Mouse (Mus musculus) MEL (cell line): ENCODE measurements at regions not wholly inside any gene's neighbourhood (a gene's known extent, or its start where the extent isn't known, plus 50 kb on each side); places are given as distances from the start of the nearest gene placed in this dataset.

Experiments used
- DNase-seq: peaks from one replicate; pipeline ENCODE4 v3.0.0; 2011; ENCODE audit warnings: low read depth, low spot score
- H3K27ac ChIP-seq: 2 replicates; pipeline ENCODE4 v1.5.1; 2012; ENCODE audit warnings: low read depth, mild to moderate bottlenecking, control low read depth, low read length, moderate library complexity; ENCODE audit not compliant: control insufficient read depth
- H3K27me3 ChIP-seq, 2 experiments: fragments of 150-350 bp in 1 of 2; sonication (generic) in 1 of 2; 2 replicates each; pipeline ENCODE4 v1.6.1; 2012; ENCODE audit warnings: low read length in 2 of 2, mild to moderate bottlenecking in 2 of 2, improper control_type of control experiment in 1 of 2, moderate library complexity in 1 of 2; ENCODE audit not compliant: insufficient read depth in 2 of 2, control insufficient read depth in 1 of 2
- H3K36me3 ChIP-seq, 2 experiments: 2 replicates each; pipeline ENCODE4 v1.6.1; 2012 to 2014; ENCODE audit warnings: low read length in 2 of 2, improper control_type of control experiment in 1 of 2, inconsistent platforms in 1 of 2, mild to moderate bottlenecking in 1 of 2; ENCODE audit not compliant: insufficient read depth in 2 of 2, control insufficient read depth in 1 of 2
- H3K4me1 ChIP-seq, 2 experiments: fragments of 150-350 bp in 1 of 2; sonication (generic) in 1 of 2; 2 replicates each; pipeline ENCODE4 v1.6.1; 2012; ENCODE audit warnings: low read length in 2 of 2, improper control_type of control experiment in 1 of 2, mild to moderate bottlenecking in 1 of 2; ENCODE audit not compliant: insufficient read depth in 2 of 2, control insufficient read depth in 1 of 2
- H3K4me3 ChIP-seq, 2 experiments: fragments of 150-350 bp in 1 of 2; sonication (generic) in 1 of 2; 2 replicates each; pipeline ENCODE4 v1.5.1; 2012; ENCODE audit warnings: low read depth in 2 of 2, low read length in 2 of 2, mild to moderate bottlenecking in 2 of 2, moderate library complexity in 2 of 2, control low read depth in 1 of 2, improper control_type of control experiment in 1 of 2; ENCODE audit not compliant: control insufficient read depth in 1 of 2, insufficient read depth in 1 of 2
- H3K79me2 ChIP-seq: 2 replicates; pipeline ENCODE4 v1.6.1; 2012; ENCODE audit warnings: mild to moderate bottlenecking, low read length, moderate library complexity; ENCODE audit not compliant: control insufficient read depth, poor library complexity, insufficient read depth
- H3K9ac ChIP-seq: 2 replicates; pipeline ENCODE4 v1.6.1; 2012; ENCODE audit warnings: low read depth, mild to moderate bottlenecking, control low read depth, low read length, moderate library complexity; ENCODE audit not compliant: control insufficient read depth, poor library complexity, severe bottlenecking
- H3K9me3 ChIP-seq: fragments of 150-350 bp; sonication (generic); replicated peaks from 2 replicates; pipeline ENCODE4 v1.6.1; 2012; ENCODE audit warnings: mild to moderate bottlenecking, low read length, improper control_type of control experiment, moderate library complexity; ENCODE audit not compliant: insufficient read depth
- BHLHE40 ChIP-seq: IDR thresholded peaks from 2 replicates; pipeline ENCODE4 v1.6.1; 2012; ENCODE audit warnings: low read depth, mild to moderate bottlenecking, inconsistent platforms, low read length, improper control_type of control experiment, borderline replicate concordance
- CHD1 ChIP-seq: IDR thresholded peaks from 2 replicates; pipeline ENCODE4 v1.6.1; 2012; ENCODE audit warnings: low read depth, mild to moderate bottlenecking, inconsistent platforms, low read length, improper control_type of control experiment
- E2F4 ChIP-seq: IDR thresholded peaks from 2 replicates; pipeline ENCODE4 v1.6.1; 2011; ENCODE audit warnings: low read depth, low read length, improper control_type of control experiment, borderline replicate concordance
- EP300 ChIP-seq, 2 experiments: IDR thresholded peaks; 2 replicates each; pipeline ENCODE4 v1.6.1; 2011; ENCODE audit warnings: improper control_type of control experiment in 2 of 2, low read length in 2 of 2, low read depth in 1 of 2, mild to moderate bottlenecking in 1 of 2
- ETS1 ChIP-seq: IDR thresholded peaks from 2 replicates; pipeline ENCODE4 v1.6.1; 2012; ENCODE audit warnings: low read depth, mild to moderate bottlenecking, inconsistent platforms, low read length, improper control_type of control experiment, moderate library complexity
- GATA1 ChIP-seq: IDR thresholded peaks from 2 replicates; pipeline ENCODE4 v1.6.1; 2011; ENCODE audit warnings: low read depth, low read length, improper control_type of control experiment
- HCFC1 ChIP-seq: IDR thresholded peaks from 2 replicates; pipeline ENCODE4 v1.6.1; 2012; ENCODE audit warnings: low read depth, mild to moderate bottlenecking, inconsistent platforms, low read length, improper control_type of control experiment, moderate library complexity
- JUND ChIP-seq: IDR thresholded peaks from 2 replicates; pipeline ENCODE4 v1.6.1; 2011; ENCODE audit warnings: low read depth, mild to moderate bottlenecking, improper control_type of control experiment, low read length
- MEF2A ChIP-seq: IDR thresholded peaks from 2 replicates; pipeline ENCODE4 v1.6.1; 2014; ENCODE audit warnings: low read depth, mild to moderate bottlenecking, inconsistent platforms, low read length, improper control_type of control experiment; ENCODE audit not compliant: poor library complexity, insufficient replicate concordance, severe bottlenecking; ENCODE audit errors: extremely low read depth
- MXI1 ChIP-seq: IDR thresholded peaks from 2 replicates; pipeline ENCODE4 v1.6.1; 2011; ENCODE audit warnings: mild to moderate bottlenecking, low read depth, low read length, improper control_type of control experiment
- NELFE ChIP-seq: IDR thresholded peaks from 2 replicates; pipeline ENCODE4 v1.6.1; 2011; ENCODE audit warnings: low read depth, low read length, improper control_type of control experiment
- NRF1 ChIP-seq: IDR thresholded peaks from 2 replicates; pipeline ENCODE4 v1.6.1; 2014; ENCODE audit warnings: low read depth, mild to moderate bottlenecking, inconsistent platforms, low read length, improper control_type of control experiment, moderate library complexity; ENCODE audit not compliant: poor library complexity, insufficient read depth, severe bottlenecking
- POLR2AphosphoS5 ChIP-seq: IDR thresholded peaks from 2 replicates; pipeline ENCODE4 v1.6.1; 2012; ENCODE audit warnings: low read depth, borderline replicate concordance, mild to moderate bottlenecking, inconsistent platforms, low read length, moderate library complexity, mixed read lengths
- RCOR1 ChIP-seq: IDR thresholded peaks from 2 replicates; pipeline ENCODE4 v1.6.1; 2012; ENCODE audit warnings: low read depth, mild to moderate bottlenecking, inconsistent platforms, low read length, improper control_type of control experiment
- SIN3A ChIP-seq: IDR thresholded peaks from 2 replicates; pipeline ENCODE4 v1.6.1; 2012; ENCODE audit warnings: low read length, improper control_type of control experiment, inconsistent platforms
- TBP ChIP-seq: IDR thresholded peaks from 2 replicates; pipeline ENCODE4 v1.8.0; 2011; ENCODE audit warnings: low read depth, low read length, improper control_type of control experiment
- TCF12 ChIP-seq: IDR thresholded peaks from 2 replicates; pipeline ENCODE4 v1.6.1; 2014; ENCODE audit warnings: low read depth, mild to moderate bottlenecking, inconsistent platforms, low read length, improper control_type of control experiment, moderate library complexity
- UBTF ChIP-seq: IDR thresholded peaks from 2 replicates; pipeline ENCODE4 v1.6.1; 2012; ENCODE audit warnings: low read depth, mild to moderate bottlenecking, inconsistent platforms, low read length, improper control_type of control experiment, moderate library complexity, borderline replicate concordance; ENCODE audit not compliant: insufficient read depth
- USF1 ChIP-seq: IDR thresholded peaks from 2 replicates; pipeline ENCODE4 v1.6.1; 2014; ENCODE audit warnings: low read depth, mild to moderate bottlenecking, inconsistent platforms, low read length, improper control_type of control experiment, moderate library complexity
- ZC3H11A ChIP-seq: IDR thresholded peaks from 2 replicates; pipeline ENCODE4 v1.6.1; 2012; ENCODE audit warnings: low read depth, mild to moderate bottlenecking, inconsistent platforms, low read length, improper control_type of control experiment
- ZKSCAN1 ChIP-seq: IDR thresholded peaks from 2 replicates; pipeline ENCODE4 v1.6.1; 2012; ENCODE audit warnings: low read depth, mild to moderate bottlenecking, inconsistent platforms, low read length, improper control_type of control experiment, moderate library complexity
- ZMIZ1 ChIP-seq: IDR thresholded peaks from 2 replicates; pipeline ENCODE4 v1.6.1; 2012; ENCODE audit warnings: low read depth, mild to moderate bottlenecking, inconsistent platforms, low read length, improper control_type of control experiment, moderate library complexity
- ZNF384 ChIP-seq: IDR thresholded peaks from 2 replicates; pipeline ENCODE4 v1.6.1; 2012; ENCODE audit warnings: low read depth, mild to moderate bottlenecking, inconsistent platforms, low read length, improper control_type of control experiment

DNA sequence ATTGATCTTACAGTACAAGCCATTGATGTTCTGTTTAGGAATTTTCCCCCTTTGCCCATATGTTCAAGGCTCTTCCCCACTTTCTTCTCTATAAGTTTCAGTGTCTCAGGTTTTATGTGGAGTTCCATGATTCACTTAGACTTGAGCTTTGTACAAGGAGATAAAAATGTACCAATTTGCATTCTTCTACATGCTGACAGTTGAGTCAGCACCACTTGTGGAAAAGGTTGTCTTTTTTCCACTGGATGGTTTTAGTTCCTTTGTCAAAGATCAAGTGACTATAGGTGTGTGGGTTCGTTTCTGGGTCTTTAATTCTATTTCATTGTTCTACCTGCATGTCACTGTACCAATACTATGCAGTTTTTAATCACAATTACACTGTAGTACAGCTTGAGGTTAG lies 551.1 kb upstream of the A1bg start:
- no peak overlapping the region for H3K9ac ChIP-seq
- no peaks in the 10 kb centered on the region for H3K36me3 ChIP-seq
- no peak for TF ChIP-seq JUND
- TF ChIP-seq TBP, result no peak
- TF ChIP-seq ZC3H11A, result no peak
- no peak for TF ChIP-seq USF1
- no peak for TF ChIP-seq ZNF384
- TF ChIP-seq ETS1, result no peak
- no peak for TF ChIP-seq ZMIZ1
- TF ChIP-seq EP300 (IDR thresholded peaks at IDR 0.05; ENCODE audit: low read depth in 1 of 2, low read length in 2 of 2), result no peak
- no peak for TF ChIP-seq RCOR1
- no peak for TF ChIP-seq NELFE
- TF ChIP-seq NRF1, result no peak
- TF ChIP-seq E2F4, result no peak
- TF ChIP-seq MEF2A, result no peak
- TF ChIP-seq ZKSCAN1, result no peak
- no peak for TF ChIP-seq BHLHE40
- no peak for TF ChIP-seq TCF12
- no peak for DNase-seq
- no peaks in the 10 kb centered on the region for H3K27me3 ChIP-seq
- no peaks in the 10 kb centered on the region for H3K4me1 ChIP-seq
- H3K79me2 ChIP-seq, result no peaks in the 10 kb centered on the region
- H3K4me3 ChIP-seq, result no peak overlapping the region
- H3K9me3 ChIP-seq, result no peaks in the 10 kb centered on the region
- no peak overlapping the region for H3K27ac ChIP-seq

GRCm38 (mm10) chr15:61455042-61455441 lies 532.2 kb upstream of the A1bg start:
- DNase-seq, result no peak
- no peaks in the 10 kb centered on the region for H3K27me3 ChIP-seq
- H3K9ac ChIP-seq, result no peak overlapping the region
- no peaks in the 10 kb centered on the region for H3K36me3 ChIP-seq
- H3K9me3 ChIP-seq, result no peaks in the 10 kb centered on the region
- H3K79me2 ChIP-seq, result no peaks in the 10 kb centered on the region
- TF ChIP-seq NELFE (no peak), CHD1 (no peak), JUND (no peak), RCOR1 (no peak), BHLHE40 (no peak), MXI1 (no peak), EP300 (IDR thresholded peaks at IDR 0.05; ENCODE audit: low read depth in 1 of 2, low read length in 2 of 2) (no peak), HCFC1 (no peak), ZC3H11A (no peak), POLR2AphosphoS5 (no peak), GATA1 (no peak), SIN3A (no peak), UBTF (no peak), USF1 (no peak)
- H3K27ac ChIP-seq, result no peak overlapping the region
- no peak overlapping the region for H3K4me3 ChIP-seq
- H3K4me1 ChIP-seq, result no peaks in the 10 kb centered on the region
